Mouse (Mus musculus) adrenal gland (tissue): ENCODE results near the gene Sult6b2.

ENCODE experiments used
- intact Hi-C: fragments of 180-260 bp; cut with DNase I; formaldehyde crosslinking; loops from one replicate; pipeline ENCODE4 v1.15.1; 2025

Sult6b2 gene

DNA sequence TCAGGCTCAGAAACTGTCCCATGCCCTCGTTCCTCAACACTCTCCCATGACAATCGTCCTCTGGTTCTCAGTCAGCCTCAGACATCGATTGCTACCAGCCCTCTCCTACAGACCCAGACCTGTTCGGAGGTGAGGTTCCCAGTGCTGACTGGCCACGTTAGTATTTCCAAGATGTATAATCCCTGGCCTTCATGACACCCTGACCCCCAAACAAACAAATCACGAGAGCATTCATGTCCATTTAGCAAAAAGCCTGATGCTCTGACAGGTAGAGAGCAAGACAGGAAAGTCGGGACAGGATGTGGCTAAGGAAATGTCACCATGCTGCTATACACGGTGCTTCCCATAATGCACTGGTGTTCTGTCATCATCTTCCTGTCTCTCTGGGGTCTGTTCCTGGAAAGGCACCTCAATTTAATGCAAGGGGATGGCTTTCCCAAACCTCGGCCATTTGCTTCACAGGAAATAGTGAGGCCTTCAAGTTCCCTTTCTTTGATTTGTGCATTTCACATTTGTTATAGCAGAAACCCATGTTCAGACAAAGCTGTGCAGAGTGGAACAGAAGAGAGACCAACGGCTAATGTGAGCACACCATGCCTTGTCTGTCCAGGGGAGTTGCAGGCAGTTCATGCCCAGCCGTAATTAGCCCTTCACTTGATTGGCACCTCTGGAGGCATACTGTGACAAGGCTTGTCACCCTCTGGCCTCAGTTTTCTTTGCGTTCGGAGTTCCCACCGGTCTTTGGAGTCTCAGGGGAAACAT is 24.3 kb downstream of the Sult6b2 start:
- intact Hi-C loops = no loop called here

DNA sequence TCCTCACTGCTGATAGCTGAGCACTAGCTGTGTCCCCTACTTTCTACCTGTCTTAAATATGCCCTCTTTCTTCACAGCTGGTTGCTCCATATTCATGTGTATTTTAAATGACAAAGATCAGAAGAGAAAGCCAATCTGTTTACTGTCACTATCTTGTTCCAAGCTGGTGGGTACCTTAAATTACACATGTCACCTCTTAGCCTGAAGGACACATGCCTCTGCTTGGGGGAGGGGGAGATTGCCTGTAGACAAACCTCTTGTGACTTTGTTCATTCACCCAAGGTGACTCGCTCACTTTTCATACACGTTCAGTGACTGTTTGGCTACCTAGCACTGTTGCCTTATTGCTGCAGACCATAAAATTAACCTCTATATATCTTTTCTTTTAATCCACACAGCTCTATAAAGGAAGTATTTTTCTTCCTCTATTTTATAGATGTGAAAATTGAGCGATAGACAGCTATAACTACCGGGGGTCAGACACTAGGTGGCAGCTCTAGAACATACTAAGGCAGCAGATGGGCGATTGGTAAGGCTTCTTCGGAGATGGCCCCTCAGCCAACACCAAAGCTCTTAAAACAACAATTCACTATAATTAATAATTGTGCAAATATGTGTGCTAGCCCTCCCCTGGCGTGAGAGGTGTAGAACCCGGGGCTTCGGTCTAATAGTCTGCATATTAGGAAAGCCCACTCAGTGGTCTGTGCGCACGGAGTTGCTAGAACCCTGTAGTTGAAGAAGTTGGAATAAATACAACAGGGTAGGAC is 25.1 kb downstream of the Sult6b2 start:
- intact Hi-C loops = no loop called here

GRCm38 (mm10) chr6:142776935-142777334 is 27.4 kb downstream of the Sult6b2 start:
- intact Hi-C loops = no loop called here

GRCm38 (mm10) chr6:142773566-142773965 is 30.7 kb downstream of the Sult6b2 start:
- intact Hi-C loops = no loop called here

DNA sequence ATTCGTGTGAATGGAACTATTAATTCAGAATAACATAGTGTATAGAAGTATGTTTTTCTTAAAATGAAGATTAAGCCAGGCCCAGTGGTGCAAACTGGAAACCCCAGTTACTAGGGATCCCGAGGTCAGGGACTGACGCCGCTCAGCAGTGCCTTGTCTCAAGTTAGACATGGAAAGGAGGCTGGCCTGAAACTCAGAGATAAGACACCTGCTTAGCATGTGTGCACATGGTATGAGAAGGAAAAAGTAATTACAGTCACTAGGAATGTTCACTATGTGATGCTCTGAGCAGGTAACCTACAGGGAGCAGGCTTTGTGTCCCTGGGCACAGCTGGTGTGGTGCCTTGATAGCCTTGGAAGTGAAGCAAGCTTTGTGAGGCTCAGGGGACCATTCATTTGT is 32.7 kb downstream of the Sult6b2 start:
- intact Hi-C loops = no loop called here

GRCm38 (mm10) chr6:142769896-142770295 is 34.4 kb downstream of the Sult6b2 start:
- intact Hi-C loops = no loop called here

DNA sequence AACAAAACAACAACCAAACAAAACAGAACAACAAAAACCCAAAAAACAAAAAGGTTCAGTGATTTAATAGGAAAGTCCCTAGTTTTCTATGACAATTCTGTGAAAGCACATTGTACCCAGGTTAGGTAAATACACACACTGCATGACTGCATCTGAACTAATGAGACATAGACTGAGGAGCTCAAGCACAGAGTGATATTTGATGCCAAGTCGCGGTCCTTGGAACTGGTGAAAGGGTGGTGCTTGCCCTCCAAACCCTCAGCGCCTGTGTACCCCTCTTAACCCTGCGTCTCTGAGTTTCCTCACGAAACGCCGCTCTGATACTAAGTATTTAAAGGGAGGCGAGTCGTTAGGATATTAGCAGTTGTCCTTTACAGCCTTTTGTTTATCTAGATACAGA is 37.0 kb downstream of the Sult6b2 start:
- intact Hi-C loops = no loop called here

- intact Hi-C loops = no loop called here
These were observed 39.4 kb downstream of the Sult6b2 start for GRCm38 (mm10) chr6:142764933-142765332.

- intact Hi-C loops = loop anchor here (5.0 to 10.0 kb wide), 2 partner anchors 372 to 415 kb away; partner anchors contain the start of genes Golt1b, Pyroxd1 and Recql
These were observed 44.7 kb downstream of the Sult6b2 start for GRCm38 (mm10) chr6:142759633-142760032.

- intact Hi-C loops = loop anchor here (5.0 to 10.0 kb wide), 2 partner anchors 371 to 414 kb away; partner anchors contain the start of genes Golt1b, Pyroxd1 and Recql
These were observed 45.7 kb downstream of the Sult6b2 start for GRCm38 (mm10) chr6:142758562-142758961.

- intact Hi-C loops = loop anchor here (5.0 to 10.0 kb wide), 2 partner anchors 371 to 413 kb away; partner anchors contain the start of genes Golt1b, Pyroxd1 and Recql
These were observed 46.3 kb downstream of the Sult6b2 start for GRCm38 (mm10) chr6:142757976-142758375.

DNA sequence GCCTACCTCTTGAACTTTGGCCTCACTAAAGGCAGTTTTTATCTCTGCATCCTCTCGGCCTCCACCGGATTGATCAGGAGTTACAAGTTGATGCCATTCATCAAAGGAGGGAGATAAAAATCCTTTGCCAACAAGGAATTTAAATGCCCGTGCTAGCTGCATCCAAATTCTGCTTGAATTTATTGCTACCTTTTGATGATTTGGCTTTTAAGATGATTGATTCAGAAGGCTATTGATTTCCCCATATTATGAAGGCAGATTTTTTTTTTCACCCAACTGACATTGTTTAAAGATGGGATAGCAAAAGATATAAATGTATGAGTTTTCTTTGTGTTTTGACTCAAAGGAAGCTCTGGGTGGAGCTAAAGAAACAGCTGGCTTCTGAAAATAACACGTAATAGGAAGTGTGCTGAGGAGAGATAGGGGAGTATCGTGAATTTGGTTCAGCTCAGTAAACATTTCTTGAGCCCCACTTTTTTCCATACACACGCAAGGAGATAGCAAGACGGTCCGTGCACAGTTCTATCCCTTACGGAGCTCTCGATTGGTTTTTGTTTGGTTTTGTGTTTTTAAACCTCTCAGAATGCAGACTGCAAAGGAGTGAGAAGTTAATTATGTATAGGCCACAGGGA is 46.9 kb downstream of the Sult6b2 start:
- intact Hi-C loops = loop anchor here (5.0 to 10.0 kb wide), 2 partner anchors 370 to 413 kb away; partner anchors contain the start of genes Golt1b, Pyroxd1 and Recql

DNA sequence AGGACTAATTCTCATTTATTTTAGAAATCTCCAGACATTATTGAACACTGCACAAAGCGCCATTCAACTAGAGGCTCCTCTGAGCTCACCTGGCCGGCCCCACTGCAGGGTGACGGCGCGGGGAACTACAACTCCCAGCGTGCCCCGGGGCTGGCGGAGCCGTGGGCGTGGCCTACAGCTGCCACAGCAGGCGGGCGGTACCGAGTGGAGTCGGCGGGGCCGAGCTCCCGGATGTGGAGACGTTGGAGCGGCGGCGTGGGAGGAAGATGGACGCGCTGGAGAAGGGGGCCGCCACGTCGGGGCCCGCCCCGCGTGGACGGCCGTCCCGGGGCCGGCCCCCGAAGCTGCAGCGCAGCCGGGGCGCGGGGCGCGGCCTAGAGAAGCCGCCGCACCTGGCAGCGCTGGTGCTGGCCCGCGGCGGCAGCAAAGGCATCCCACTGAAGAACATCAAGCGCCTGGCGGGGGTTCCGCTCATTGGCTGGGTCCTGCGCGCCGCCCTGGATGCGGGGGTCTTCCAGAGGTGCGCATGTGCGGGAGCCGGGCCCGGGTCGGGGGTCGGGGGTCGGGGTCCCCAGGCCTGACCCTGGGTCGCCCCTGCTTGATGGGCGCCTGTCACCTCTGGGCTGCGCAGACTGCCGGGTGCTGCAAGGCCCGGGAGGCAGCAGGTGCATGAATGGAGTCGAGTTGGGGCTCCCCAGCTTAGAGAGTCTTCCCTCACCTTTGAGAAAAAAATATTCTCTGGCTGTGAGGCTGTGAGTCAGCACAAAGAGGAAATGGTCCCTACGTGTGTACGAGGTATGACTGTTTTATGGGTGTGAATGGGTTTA is 47.6 kb downstream of the Sult6b2 start, which contains the start of gene Cmas:
Gene Cmas (plus strand): TSS at position 180 of the 827 bp plus-strand sequence.
- intact Hi-C loops = loop anchor here (5.0 to 10.0 kb wide), 2 partner anchors 369 to 412 kb away; partner anchors contain the start of genes Golt1b, Pyroxd1 and Recql

GRCm38 (mm10) chr6:142752331-142753246 is 51.7 kb downstream of the Sult6b2 start:
- intact Hi-C loops = loop anchor here (10.0 kb wide), 1 partner anchor 408 kb away; the partner anchor contains the start of gene Pyroxd1

- intact Hi-C loops = loop anchor here (10.0 kb wide), 1 partner anchor 407 kb away; the partner anchor contains the start of gene Pyroxd1
These were observed 52.9 kb downstream of the Sult6b2 start for GRCm38 (mm10) chr6:142751365-142751764.

DNA sequence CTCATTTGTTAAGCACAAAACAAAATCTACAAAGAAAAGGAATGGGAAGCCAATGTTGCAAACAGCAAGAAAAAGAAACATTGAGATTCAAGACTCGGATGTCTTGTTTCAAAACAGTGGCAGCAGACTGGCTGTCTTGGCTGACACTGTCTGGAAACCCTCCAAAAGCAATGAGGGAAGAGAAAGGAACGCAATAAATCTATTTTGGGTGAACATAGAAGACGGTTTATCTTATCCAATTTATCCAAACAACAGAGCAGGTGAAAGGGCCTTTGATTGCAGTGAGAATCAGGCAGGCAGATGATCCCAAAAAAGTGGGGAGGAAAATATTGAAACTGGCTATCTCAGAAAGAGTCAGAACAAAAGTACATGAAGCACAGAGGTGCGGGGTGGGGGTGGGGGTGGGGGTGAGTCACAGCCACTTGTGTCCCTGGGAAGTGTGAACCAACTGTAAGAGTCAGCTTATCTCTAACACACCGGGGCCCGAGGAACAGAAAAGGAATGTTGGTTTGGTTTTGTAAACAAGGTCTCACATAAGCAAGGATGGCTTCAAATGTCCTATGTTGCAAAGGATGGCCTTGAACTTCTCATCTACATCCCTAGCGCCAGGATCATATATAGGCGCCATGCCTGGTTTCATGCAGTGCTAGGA is 56.1 kb downstream of the Sult6b2 start:
- intact Hi-C loops = no loop called here

DNA sequence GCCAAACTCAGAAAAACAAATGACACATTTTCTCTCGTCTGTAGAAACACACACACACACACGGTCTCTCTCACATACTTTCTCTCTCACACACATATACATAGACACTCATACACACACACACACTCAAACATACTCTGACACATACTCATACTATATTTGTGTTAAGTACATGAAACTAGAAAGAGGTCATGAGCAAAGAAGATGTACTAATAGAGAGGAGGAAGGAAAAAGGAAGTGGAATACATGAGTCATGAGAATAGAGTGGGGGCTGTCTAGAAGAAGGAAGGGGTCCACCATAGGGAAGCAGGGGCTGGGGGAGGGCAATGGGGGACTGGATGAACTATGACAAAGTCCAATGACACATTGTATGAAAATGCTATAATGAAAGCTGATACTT is 57.1 kb downstream of the Sult6b2 start:
- intact Hi-C loops = no loop called here

GRCm38 (mm10) chr6:142746765-142747164 is 57.5 kb downstream of the Sult6b2 start:
- intact Hi-C loops = no loop called here

- intact Hi-C loops = no loop called here
These were observed 58.8 kb downstream of the Sult6b2 start for GRCm38 (mm10) chr6:142745484-142745883.
